Mouse (Mus musculus) MN1 (cell line): Measurements from ENCODE around the gene Rab6a.

Experiments used
- DNase-seq: peaks from one replicate; pipeline ENCODE4 v3.0.0-alpha.2; 2016; ENCODE audit warnings: low spot score

The Rab6a gene

DNA sequence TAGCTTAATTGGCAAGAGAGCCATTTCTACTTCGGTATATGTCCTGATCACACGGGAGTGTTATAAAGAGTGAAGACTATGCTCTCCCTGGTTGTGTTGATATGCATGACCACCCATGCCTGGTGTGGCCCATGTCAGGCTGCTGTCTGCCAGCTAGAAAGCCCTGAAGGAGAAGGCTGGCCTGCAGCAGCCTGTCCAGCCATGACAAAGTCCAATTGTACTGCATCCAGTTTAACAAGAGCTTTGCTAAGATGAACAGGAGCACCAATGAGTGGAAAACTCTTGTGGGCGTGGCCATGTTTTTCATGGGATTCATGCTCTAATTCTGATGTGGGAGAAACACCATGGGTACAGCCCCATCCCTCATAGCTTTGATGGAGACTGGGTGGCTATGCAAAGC lies 17.3 kb downstream of the Rab6a start:
- peak; percentile 48 for DNase-seq

GRCm38 (mm10) chr7:100637657-100638056 lies 30.4 kb downstream of the Rab6a start:
- peak; percentile 53 for DNase-seq

GRCm38 (mm10) chr7:100642413-100642812 lies 35.2 kb downstream of the Rab6a start:
- DNase-seq = no peak

GRCm38 (mm10) chr7:100645147-100645546 lies 37.9 kb downstream of the Rab6a start:
- DNase-seq = peak; percentile 77

DNA sequence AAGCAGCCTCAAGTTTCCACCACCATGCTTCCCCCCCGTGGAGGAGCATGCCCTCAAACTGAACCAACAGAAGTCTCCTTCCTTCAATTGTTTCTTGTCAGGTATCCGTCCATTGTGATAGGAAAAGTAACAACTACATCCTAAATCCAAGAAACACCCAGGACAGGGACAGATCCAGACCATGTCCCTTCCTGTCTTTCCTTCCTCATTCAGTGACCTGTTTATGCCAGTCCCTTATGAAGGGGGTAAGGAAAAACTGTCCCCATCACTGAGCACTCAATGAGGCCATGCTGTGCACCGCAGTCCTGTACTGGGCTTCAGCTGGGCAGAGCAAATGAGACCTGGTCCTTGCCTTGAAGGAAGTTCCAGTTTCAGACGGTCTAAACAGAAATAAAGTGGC lies 41.9 kb downstream of the Rab6a start:
- DNase-seq = no peak

DNA sequence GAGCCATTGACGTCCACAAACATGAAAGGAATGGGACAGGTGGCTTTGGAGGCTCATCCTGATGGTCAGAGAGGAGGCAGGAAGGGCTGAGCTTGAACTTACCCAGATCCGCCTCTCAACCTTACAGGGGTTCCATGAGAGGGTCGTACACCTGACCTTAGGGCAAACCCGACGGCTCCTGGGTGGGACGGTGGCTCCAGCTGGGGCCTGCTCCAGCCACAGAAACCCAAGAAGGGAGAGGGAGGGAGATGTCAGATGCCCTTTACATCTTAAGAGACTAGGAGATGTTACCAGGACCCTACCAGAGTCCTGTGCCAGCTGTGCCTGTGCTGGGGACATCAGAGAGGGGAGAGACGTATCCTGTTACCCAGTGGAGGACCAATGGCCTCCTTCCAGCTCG lies 42.6 kb downstream of the Rab6a start:
- no peak for DNase-seq

DNA sequence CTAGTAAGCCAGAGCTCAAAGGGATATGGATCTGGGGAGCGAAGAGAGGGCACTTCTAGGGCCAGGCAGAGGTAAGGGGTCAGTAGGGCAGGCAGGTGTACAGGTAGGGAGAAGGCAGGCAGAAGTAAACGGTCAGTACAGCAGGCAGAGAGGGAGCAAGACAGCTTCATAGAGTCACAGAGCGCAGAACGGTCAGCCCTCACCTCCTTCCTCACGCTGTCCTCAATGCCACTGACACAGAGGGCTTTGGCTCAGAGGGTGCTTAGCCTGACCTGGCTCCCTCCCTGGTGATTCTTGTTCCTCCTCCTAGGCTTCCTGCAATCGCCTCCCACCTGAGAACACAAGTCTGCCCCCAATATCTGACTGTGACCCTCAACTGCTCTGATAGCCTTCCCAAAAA lies 43.2 kb downstream of the Rab6a start:
- DNase-seq = no peak

GRCm38 (mm10) chr7:100651011-100651410 lies 43.8 kb downstream of the Rab6a start:
- no peak for DNase-seq

DNA sequence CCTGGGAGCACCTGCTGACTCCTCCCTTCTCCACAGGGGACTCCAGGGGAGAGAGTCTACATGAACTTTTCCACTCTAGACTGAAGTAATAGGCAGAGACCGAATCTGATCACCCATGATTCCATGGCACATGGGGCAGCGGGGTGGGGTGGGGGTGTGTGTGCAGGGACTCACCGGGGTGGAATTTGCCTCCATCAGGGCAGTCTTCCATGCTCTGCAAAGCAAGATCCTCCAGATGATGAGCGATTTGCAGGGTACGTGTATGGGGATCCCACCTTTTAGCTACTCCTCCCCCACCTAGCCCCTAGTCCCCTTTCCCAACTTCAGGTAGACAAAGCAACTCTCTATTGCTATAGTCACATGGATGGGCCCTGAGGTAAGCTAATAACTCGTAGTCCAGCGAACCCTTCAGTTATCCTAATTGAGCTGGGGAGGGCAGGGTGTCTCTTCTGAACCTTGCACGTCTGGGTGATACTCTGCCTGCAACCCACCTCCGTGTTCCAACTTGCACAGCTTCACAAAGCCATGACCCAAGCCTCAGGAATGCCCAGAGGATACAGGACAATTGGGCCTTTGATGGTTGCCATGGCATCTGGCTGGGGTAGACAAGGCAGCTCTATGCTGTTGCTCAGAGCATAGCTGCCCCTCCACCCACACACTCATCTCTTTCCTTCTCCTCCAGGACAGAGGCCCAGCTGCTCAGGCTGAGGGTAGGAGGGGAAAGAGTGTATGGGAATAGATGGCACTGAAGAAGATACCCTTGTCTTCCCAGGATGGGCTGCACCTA lies 46.5 kb downstream of the Rab6a start:
- no peak for DNase-seq

- DNase-seq = no peak
Observed at GRCm38 (mm10) chr7:100654441-100654840, 47.2 kb downstream of the Rab6a start.

DNA sequence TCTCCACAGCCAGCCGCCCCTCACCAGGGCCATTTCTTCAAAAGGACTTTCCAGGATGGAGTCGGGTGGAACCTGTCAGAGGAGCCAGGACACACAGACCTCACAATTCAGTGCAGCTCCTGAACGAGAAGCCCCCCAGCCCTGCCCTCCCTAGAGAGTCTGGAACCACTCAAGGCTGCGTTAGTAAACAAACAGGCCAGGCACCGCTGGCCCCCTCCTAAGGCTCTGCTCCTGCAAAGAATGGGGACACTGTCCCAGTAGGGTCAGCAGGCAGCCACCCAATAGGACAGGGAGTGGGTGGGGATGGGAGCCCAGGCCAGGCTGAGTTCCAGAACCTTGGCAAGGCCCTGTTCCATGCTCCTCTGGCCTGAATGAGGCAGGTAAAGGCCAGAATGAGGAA lies 49.5 kb downstream of the Rab6a start:
- no peak for DNase-seq

DNA sequence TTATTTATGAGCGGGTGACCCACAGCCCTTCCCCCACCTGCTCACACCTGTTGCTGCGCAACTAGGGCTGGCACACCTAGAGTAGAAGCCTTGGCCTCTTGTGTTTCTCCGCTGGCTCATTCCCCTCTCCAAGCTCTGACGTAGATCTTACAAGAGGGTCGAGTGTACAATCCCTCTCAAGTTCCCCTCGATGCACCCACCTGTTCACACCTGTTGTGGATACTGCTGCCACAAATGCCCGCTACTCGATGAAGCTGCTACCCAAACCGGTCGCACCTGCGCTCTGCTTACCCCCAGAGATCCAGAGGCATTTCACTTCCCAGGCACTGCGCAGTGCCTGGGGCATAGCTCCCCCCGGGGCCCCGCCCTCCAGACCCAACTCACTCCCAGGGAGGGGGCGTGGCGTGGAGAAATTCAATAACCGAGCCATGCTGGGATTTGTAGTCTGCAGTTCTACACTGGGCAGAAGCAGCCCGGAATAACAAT lies 50.9 kb downstream of the Rab6a start:
- DNase-seq = no peak

DNA sequence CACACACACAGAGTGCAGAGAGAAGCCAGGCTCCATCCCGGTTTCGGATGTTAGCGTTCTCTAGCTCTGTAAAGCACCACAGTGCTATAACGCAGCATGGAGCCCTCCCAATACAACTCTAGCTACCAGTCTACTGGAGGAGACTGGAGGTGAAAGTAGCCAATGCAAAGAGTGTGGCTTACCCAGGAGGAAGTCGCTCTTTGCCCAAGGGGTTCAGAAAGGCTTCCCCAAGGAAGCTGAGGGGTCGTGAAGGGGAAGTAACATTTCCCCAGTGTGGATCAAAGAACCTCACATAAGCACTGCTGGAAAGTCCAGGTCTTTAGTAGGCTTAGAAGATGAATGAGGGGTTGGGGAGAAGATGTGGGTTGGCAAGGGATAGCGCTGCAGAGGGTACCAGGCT lies 54.1 kb downstream of the Rab6a start:
- DNase-seq = no peak

GRCm38 (mm10) chr7:100662231-100662630 lies 55.0 kb downstream of the Rab6a start, which contains the start of gene Plekhb1:
Gene Plekhb1 (minus strand): TSS chr7:100662414.
- no peak for DNase-seq

GRCm38 (mm10) chr7:100663190-100663589 lies 56.0 kb downstream of the Rab6a start:
- DNase-seq = peak; percentile 97

DNA sequence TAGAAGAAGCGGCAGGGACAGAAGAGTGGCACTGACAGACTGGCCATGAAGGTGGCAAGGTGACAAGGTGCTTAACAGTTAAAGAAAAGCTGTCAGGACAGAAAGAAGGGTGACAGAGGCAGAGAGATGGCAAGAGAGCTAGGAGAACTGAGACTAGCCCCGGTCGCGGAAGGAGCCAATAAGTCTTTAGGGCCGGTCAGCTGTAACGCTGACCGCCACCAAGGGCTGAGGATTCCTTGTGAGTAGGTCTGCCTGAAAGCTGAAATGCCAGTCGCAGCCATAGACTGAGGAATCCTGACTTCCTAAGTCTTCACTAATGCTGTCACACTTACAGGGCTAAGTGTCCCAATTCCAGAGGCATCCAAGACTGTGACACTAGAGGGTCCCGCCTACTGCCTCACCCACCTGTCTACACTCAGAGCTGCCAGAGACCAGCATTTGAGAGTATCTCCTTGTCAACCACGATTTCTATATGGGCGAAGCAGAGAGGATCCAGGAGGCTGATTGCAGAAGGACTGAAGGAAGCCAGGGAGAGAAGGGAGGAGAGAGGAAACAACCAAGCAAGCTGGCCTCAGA lies 56.6 kb downstream of the Rab6a start:
- peak; percentile 34 for DNase-seq

- DNase-seq = no peak
Observed at GRCm38 (mm10) chr7:100670646-100671045, 63.4 kb downstream of the Rab6a start.

DNA sequence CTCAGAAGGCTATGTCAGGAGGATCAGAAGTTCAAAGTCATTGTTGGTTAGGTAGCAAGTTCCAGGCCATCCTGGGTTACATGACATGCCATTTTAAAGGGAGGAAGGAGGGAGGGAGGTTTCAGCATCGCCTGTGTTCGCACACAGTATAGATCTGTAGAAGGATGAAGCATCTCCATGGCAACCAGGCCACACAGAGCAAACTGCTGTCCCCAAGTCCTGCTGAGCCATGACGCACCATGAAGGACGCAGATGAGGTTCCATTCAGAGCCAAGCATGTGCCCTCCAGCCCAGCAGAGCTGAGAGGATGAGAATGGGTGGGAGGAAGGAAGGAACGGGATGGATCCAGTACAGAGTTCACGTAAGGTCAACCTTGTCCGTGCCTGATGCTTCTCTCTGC lies 66.2 kb downstream of the Rab6a start:
- no peak for DNase-seq

DNA sequence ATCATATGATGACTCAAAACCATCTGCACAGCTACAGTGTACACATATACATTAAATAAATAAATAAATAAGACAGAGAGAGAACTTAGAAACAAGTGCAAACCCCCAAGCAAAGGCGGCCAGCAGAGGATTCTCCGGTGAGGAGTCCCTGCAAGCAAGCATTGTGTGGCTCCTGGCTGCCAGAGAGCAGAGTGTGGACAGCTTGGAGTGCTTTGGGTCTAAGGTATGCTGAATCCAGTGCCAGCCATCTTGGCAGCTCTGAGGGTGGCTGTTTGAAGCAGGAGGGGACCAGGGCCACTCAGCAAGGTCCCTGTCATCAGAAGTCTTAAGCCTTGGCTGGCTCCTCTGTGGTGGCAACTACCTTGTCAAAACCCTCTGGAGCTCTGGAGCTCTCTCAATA lies 67.7 kb downstream of the Rab6a start:
- peak; percentile 63 for DNase-seq

DNA sequence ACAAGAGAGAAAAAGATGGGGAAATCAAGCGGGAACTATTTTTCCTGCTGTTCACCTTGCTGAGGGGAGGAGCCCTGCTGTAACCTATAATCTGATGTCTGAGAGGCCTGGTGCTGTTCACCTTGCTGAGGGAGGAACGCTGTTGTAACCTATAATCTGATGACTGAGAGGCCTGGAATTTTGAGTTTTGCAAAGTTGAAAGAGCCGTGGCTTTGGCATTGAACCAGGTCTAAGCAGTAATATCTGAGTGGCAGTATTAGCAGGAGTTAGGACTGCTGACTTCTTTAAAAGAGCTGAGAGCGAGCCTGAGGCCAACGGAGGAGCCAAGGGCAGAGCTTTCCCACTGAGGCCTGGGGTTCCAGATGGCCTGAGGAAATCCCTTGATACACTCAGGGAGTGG lies 70.8 kb downstream of the Rab6a start:
- DNase-seq = no peak

GRCm38 (mm10) chr7:100678948-100679880 lies 72.0 kb downstream of the Rab6a start:
- no peak for DNase-seq

DNA sequence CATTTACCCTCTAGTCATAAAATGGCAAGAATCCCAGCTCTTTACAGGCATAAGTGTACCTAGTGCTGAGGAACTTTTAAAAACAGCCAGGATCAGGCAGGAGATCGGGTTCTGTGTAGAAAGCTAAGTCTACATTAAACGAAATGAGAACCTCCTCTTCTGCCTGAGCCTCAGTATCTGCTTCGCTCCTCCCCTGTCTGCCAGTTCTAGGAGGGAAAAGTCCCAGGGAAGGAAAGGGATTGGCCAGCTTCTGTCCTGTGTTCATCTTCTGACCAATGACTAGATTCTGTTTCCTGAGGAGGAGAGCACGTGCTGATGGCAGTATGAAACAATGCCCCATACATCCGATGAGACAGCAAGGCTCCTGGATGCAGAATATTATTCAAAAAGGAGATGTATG lies 73.9 kb downstream of the Rab6a start:
- DNase-seq = no peak

- no peak for DNase-seq
Observed at GRCm38 (mm10) chr7:100683241-100683640, 76.0 kb downstream of the Rab6a start.
